Mouse (Mus musculus) embryonic fibroblast, embryonic 13.5 days (primary cell): Measurements from ENCODE around the gene Ucp2.

ENCODE experiments used
- CTCF ChIP-seq: IDR thresholded peaks from 2 replicates; pipeline ENCODE4 v1.5.1; 2011; ENCODE audit warnings: mild to moderate bottlenecking, control low read depth, low read length, moderate library complexity, borderline replicate concordance; ENCODE audit not compliant: insufficient read depth
- POLR2A ChIP-seq: IDR thresholded peaks from 2 replicates; pipeline ENCODE4 v1.6.1; 2011; ENCODE audit warnings: low read depth, mild to moderate bottlenecking, control low read depth, low read length, moderate library complexity

DNA sequence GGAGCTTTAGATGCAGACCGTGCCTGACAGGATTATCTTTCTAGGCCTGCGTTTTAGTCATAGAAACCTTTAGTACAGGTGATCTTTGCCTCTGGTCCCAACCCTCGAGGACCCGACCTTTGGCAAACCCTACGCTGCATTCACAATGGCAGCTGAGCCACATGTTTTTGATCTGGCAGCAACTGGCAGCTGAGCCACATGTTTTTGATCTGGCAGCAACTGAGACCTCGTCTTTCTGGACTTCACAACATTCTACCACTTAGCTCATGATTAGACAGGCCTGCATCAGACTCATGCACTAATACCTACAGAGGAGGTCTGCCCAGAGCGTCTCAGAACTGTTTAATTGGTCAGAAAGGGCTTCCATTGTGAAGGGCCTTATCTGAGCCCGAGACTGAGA is 1.9 kb downstream of the Ucp2 start:
- TF ChIP-seq CTCF (no peak), POLR2A (no peak)
